Mouse (Mus musculus): ENCODE data around the gene Krt79.

Krt79 gene

GRCm38 (mm10) chr15:101940274-101940829 is at the start of gene Krt79:
Gene Krt79, minus strand, starts transcription at chr15:101940324.
- DNase-seq (ENCODE audit: low read depth, low spot score), result no peak

GRCm38 (mm10) chr15:101988714-101989113 is 48.6 kb upstream of the Krt79 start:
- no peak for DNase-seq (ENCODE audit: low read depth, low spot score)

- DNase-seq (ENCODE audit: low read depth, low spot score), result peak; percentile 88
Measured at GRCm38 (mm10) chr15:101988119-101988518, 48.0 kb upstream of the Krt79 start.

- no peak for DNase-seq (ENCODE audit: low read depth, low spot score)
Measured at GRCm38 (mm10) chr15:101984746-101985145, 44.6 kb upstream of the Krt79 start.

- DNase-seq (ENCODE audit: low read depth, low spot score), result peak; percentile 92
Measured at GRCm38 (mm10) chr15:101983949-101984601, 44.0 kb upstream of the Krt79 start.

GRCm38 (mm10) chr15:101983315-101983948 is 43.3 kb upstream of the Krt79 start:
- DNase-seq (ENCODE audit: low read depth, low spot score), result peak; percentile 19

GRCm38 (mm10) chr15:101980849-101981248 is 40.7 kb upstream of the Krt79 start:
- no peak for DNase-seq (ENCODE audit: low read depth, low spot score)

- DNase-seq (ENCODE audit: low read depth, low spot score), result peak; percentile 72
Measured at GRCm38 (mm10) chr15:101977043-101977726, 37.1 kb upstream of the Krt79 start.

GRCm38 (mm10) chr15:101976641-101977040 is 36.5 kb upstream of the Krt79 start:
- no peak for DNase-seq (ENCODE audit: low read depth, low spot score)

- no peak for DNase-seq (ENCODE audit: low read depth, low spot score)
Measured at GRCm38 (mm10) chr15:101976023-101976422, 35.9 kb upstream of the Krt79 start.

GRCm38 (mm10) chr15:101974083-101974845 is 34.1 kb upstream of the Krt79 start:
- no peak for DNase-seq (ENCODE audit: low read depth, low spot score)

GRCm38 (mm10) chr15:101973414-101974077 is 33.4 kb upstream of the Krt79 start:
- DNase-seq (ENCODE audit: low read depth, low spot score), result peak; percentile 89

GRCm38 (mm10) chr15:101970536-101970935 is 30.4 kb upstream of the Krt79 start:
- DNase-seq (ENCODE audit: low read depth, low spot score), result no peak

GRCm38 (mm10) chr15:101966808-101967207 is 26.7 kb upstream of the Krt79 start:
- no peak for DNase-seq (ENCODE audit: low read depth, low spot score)

- DNase-seq (ENCODE audit: low read depth, low spot score), result no peak
Measured at GRCm38 (mm10) chr15:101958891-101959290, 18.8 kb upstream of the Krt79 start.

- DNase-seq (ENCODE audit: low read depth, low spot score), result no peak
Measured at GRCm38 (mm10) chr15:101954187-101954586, 14.1 kb upstream of the Krt79 start, which contains the start of gene Krt78. Gene Krt78, minus strand, starts transcription at chr15:101954287.

GRCm38 (mm10) chr15:101952733-101953474 is 12.8 kb upstream of the Krt79 start:
- DNase-seq (ENCODE audit: low read depth, low spot score), result no peak

GRCm38 (mm10) chr15:101945430-101945829 is 5.3 kb upstream of the Krt79 start:
- DNase-seq (ENCODE audit: low read depth, low spot score), result no peak

- no peak for DNase-seq (ENCODE audit: low read depth, low spot score)
Measured at GRCm38 (mm10) chr15:101941948-101942347, 1.8 kb upstream of the Krt79 start.

GRCm38 (mm10) chr15:101938600-101939308 is 1.4 kb downstream of the Krt79 start:
- no peak for DNase-seq (ENCODE audit: low read depth, low spot score)

Data from CD4-positive, CD25-positive, alpha-beta regulatory T cell, adult 2 months (primary cell).